Mouse (Mus musculus) limb, embryonic 13.5 days (tissue): ENCODE measurements at regions not wholly inside any gene's neighbourhood (a gene's known extent, or its start where the extent isn't known, plus 50 kb on each side); places are given as distances from the start of the nearest gene placed in this dataset.

Experiments
- ATAC-seq: fragments of 200-750 bp; cut with Nextera tagmentation; 2 replicates; pipeline ENCODE4 v1.8.0; 2017; ENCODE audit warnings: low read depth, moderate number of reproducible peaks, moderate TSS enrichment; ENCODE audit not compliant: low FRiP score
- H3K27ac ChIP-seq: fragments of 300-500 bp; sonication (generic); 2 replicates; pipeline ENCODE4 v1.5.1; 2015; ENCODE audit warnings: inconsistent platforms, mild to moderate bottlenecking, moderate library complexity
- H3K27me3 ChIP-seq: fragments of 300-500 bp; sonication (generic); 2 replicates; pipeline ENCODE4 v1.6.1; 2015; ENCODE audit warnings: mild to moderate bottlenecking, inconsistent platforms
- H3K36me3 ChIP-seq: fragments of 300-500 bp; sonication (generic); 2 replicates; pipeline ENCODE4 v1.6.1; 2015; ENCODE audit warnings: inconsistent platforms, mild to moderate bottlenecking, moderate library complexity
- H3K4me1 ChIP-seq: fragments of 300-500 bp; sonication (generic); 2 replicates; pipeline ENCODE4 v1.6.1; 2015; ENCODE audit warnings: inconsistent platforms
- H3K4me2 ChIP-seq: fragments of 300-500 bp; sonication (generic); replicated peaks from 2 replicates; pipeline ENCODE4 v1.6.1; 2015; ENCODE audit warnings: inconsistent platforms, mild to moderate bottlenecking, moderate library complexity
- H3K4me3 ChIP-seq: fragments of 300-500 bp; sonication (generic); 2 replicates; pipeline ENCODE4 v1.5.1; 2015; ENCODE audit warnings: moderate library complexity, mild to moderate bottlenecking, inconsistent platforms
- H3K9ac ChIP-seq: fragments of 300-500 bp; sonication (generic); 2 replicates; pipeline ENCODE4 v1.6.1; 2015; ENCODE audit warnings: mild to moderate bottlenecking, inconsistent platforms
- H3K9me3 ChIP-seq: fragments of 300-500 bp; sonication (generic); 2 replicates; pipeline ENCODE4 v1.6.1; 2016; ENCODE audit warnings: inconsistent platforms
- WGBS: fragments of 180-500 bp; shearing (Covaris S2); methylation state at CpG from one replicate; pipeline ENCODE4 v1.1.7; 2015; 5-methylcytosine and 5-hydroxymethylcytosine counted together

GRCm38 (mm10) chr8:34499196-34499595 is 387.7 kb upstream of the Gm10131 start:
- H3K4me1 ChIP-seq: no peaks in the 10 kb centered on the region
- ATAC-seq: no peak
- H3K36me3 ChIP-seq: no peaks in the 10 kb centered on the region
- H3K9ac ChIP-seq: no peak overlapping the region
- H3K4me2 ChIP-seq: no peak overlapping the region
- no peaks in the 10 kb centered on the region for H3K9me3 ChIP-seq
- H3K4me3 ChIP-seq: no peak overlapping the region
- H3K27me3 ChIP-seq: no peaks in the 10 kb centered on the region
- WGBS: 76% methylated on average over 3 of the region's 3 CpGs
- no peak overlapping the region for H3K27ac ChIP-seq

- no peak overlapping the region for H3K9ac ChIP-seq
- 94% methylated on average over 4 of the region's 4 CpGs for WGBS
- ATAC-seq: no peak
- H3K4me3 ChIP-seq: no peak overlapping the region
- H3K27ac ChIP-seq: no peak overlapping the region
- H3K36me3 ChIP-seq: no peaks in the 10 kb centered on the region
- no peak overlapping the region for H3K4me2 ChIP-seq
- no peaks in the 10 kb centered on the region for H3K27me3 ChIP-seq
- H3K4me1 ChIP-seq: no peaks in the 10 kb centered on the region
- no peaks in the 10 kb centered on the region for H3K9me3 ChIP-seq
Observed at GRCm38 (mm10) chr8:34496751-34497150, 385.2 kb upstream of the Gm10131 start.

DNA sequence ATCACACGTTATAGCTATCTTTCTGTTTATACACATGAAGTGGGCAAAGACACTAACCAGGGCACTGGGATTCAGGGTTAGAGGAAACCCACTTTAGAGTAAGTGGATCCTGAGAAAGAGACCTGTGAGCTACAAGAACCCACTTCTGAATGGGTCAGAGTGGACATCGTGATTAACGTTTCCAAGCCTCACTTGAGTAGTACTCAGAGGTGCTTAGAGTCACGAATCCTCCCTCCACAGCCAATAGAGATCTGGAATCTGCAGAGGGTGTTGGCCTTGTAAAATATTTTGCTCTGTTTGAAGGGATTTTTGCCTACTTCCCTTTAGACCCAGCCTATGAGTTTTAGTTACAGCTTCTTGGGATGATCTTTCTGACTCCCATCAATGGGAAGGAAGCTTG is 384.4 kb upstream of the Gm10131 start:
- no peaks in the 10 kb centered on the region for H3K9me3 ChIP-seq
- no peaks in the 10 kb centered on the region for H3K27me3 ChIP-seq
- H3K27ac ChIP-seq: no peak overlapping the region
- WGBS: 81% methylated on average over 4 of the region's 4 CpGs
- H3K4me1 ChIP-seq: no peaks in the 10 kb centered on the region
- no peak overlapping the region for H3K4me3 ChIP-seq
- no peak for ATAC-seq
- no peak overlapping the region for H3K4me2 ChIP-seq
- no peak overlapping the region for H3K9ac ChIP-seq
- H3K36me3 ChIP-seq: no peaks in the 10 kb centered on the region

DNA sequence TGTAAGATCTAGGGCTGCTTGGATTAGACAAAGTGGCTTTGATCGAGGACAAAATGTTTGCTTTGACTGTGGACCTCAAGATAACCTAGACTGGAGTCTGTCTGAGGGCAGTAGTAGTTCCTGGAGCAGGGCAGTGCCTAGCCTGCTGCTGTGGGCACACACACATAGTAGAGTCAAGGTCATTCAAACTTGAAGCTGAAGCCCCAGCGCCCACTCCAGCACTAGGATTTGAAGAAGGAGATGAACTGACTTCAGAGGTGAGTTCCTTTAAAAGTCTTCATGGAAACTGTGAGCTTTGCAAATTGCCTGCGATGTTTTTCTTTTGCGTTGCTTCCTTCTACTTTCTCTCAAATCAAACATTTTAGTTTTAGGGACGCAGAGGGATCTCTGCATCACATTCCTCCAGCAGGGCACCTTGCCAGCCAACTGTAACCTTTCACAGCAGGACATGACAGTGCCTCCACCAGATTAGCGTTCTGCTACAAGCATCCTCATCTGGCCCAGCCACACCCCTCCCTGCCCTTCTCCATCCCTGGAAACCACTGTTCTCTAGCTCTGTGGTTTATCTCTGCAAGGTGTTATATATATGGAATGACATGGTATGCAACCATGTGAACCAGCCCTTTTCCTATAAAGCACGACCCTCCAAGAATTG is 377.3 kb upstream of the Gm10131 start:
- Histone ChIP-seq H3K9ac (no peak overlapping the region), H3K36me3 (no peaks in the 10 kb centered on the region), H3K27me3 (no peaks in the 10 kb centered on the region), H3K4me1 (no peaks in the 10 kb centered on the region), H3K9me3 (no peaks in the 10 kb centered on the region), H3K27ac (no peak overlapping the region), H3K4me3 (no peak overlapping the region), H3K4me2 (no peak overlapping the region)
- WGBS: 71% methylated on average over 7 of the region's 7 CpGs
- ATAC-seq: no peak

- H3K27me3 ChIP-seq: no peaks in the 10 kb centered on the region; the same call in 1 of the 2 replicates
- no peak overlapping the region for H3K4me3 ChIP-seq
- no peaks in the 10 kb centered on the region for H3K9me3 ChIP-seq
- H3K36me3 ChIP-seq: no peaks in the 10 kb centered on the region
- 0 out of 2 replicates have a peak, but pooled peaks cover 4% of the 10 kb centered on the region for H3K4me1 ChIP-seq
- 87% methylated on average over 17 of the region's 17 CpGs for WGBS
- H3K4me2 ChIP-seq: no peak overlapping the region
- H3K9ac ChIP-seq: no peak overlapping the region
- no peak for ATAC-seq
- H3K27ac ChIP-seq: no peak overlapping the region
Observed at GRCm38 (mm10) chr8:34486433-34487096, 375.0 kb upstream of the Gm10131 start.

GRCm38 (mm10) chr8:34485905-34486304 is 374.4 kb upstream of the Gm10131 start:
- Histone ChIP-seq H3K9me3 (no peaks in the 10 kb centered on the region), H3K27me3 (no peaks in the 10 kb centered on the region; the same call in 1 of the 2 replicates), H3K36me3 (no peaks in the 10 kb centered on the region), H3K9ac (no peak overlapping the region), H3K4me1 (0 out of 2 replicates have a peak, but pooled peaks cover 4% of the 10 kb centered on the region), H3K27ac (no peak overlapping the region), H3K4me3 (no peak overlapping the region), H3K4me2 (no peak overlapping the region)
- no peak for ATAC-seq
- WGBS: 91% methylated on average over 9 of the region's 9 CpGs

DNA sequence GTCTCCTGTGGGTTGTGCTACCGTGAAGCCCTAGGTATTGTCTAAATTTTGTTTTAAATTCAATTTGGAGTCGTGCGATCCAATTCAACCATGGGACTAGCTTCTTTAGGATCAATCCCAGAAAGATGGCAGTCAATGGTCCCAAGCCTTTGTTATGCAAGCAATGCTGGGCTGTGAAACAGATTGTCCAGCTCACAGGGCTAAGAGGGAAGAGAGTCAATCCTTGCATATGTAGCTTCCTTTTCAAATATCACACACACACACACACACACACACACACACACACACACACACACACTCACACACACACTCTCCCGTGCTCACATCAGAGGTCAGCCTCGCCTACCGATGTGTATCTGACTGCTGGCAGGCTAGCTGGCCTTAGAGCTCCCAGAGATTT is 373.8 kb upstream of the Gm10131 start:
- H3K27me3 ChIP-seq: no peaks in the 10 kb centered on the region; the same call in 1 of the 2 replicates
- H3K27ac ChIP-seq: no peak overlapping the region
- no peak overlapping the region for H3K9ac ChIP-seq
- WGBS: 82% methylated on average over 6 of the region's 6 CpGs
- H3K36me3 ChIP-seq: no peaks in the 10 kb centered on the region
- no peak for ATAC-seq
- no peaks in the 10 kb centered on the region for H3K9me3 ChIP-seq
- no peak overlapping the region for H3K4me2 ChIP-seq
- H3K4me1 ChIP-seq: 0 out of 2 replicates have a peak, but pooled peaks cover 4% of the 10 kb centered on the region
- no peak overlapping the region for H3K4me3 ChIP-seq

GRCm38 (mm10) chr8:34484551-34485335 is 373.2 kb upstream of the Gm10131 start:
- H3K4me3 ChIP-seq: no peak overlapping the region
- no peak overlapping the region for H3K9ac ChIP-seq
- no peaks in the 10 kb centered on the region for H3K9me3 ChIP-seq
- 66% methylated on average over 6 of the region's 6 CpGs for WGBS
- H3K4me2 ChIP-seq: no peak overlapping the region
- 0 out of 2 replicates have a peak, but pooled peaks cover 4% of the 10 kb centered on the region for H3K4me1 ChIP-seq
- H3K27ac ChIP-seq: no peak overlapping the region
- H3K36me3 ChIP-seq: no peaks in the 10 kb centered on the region
- no peaks in the 10 kb centered on the region; the same call in 1 of the 2 replicates for H3K27me3 ChIP-seq
- ATAC-seq: no peak

- H3K4me3 ChIP-seq: no peak overlapping the region
- WGBS: 45% methylated on average over 4 of the region's 4 CpGs
- H3K36me3 ChIP-seq: no peaks in the 10 kb centered on the region
- 0 out of 2 replicates have a peak, but pooled peaks cover 4% of the 10 kb centered on the region for H3K4me1 ChIP-seq
- no peak for ATAC-seq
- no peak overlapping the region for H3K9ac ChIP-seq
- H3K27ac ChIP-seq: no peak overlapping the region
- H3K9me3 ChIP-seq: no peaks in the 10 kb centered on the region
- H3K27me3 ChIP-seq: no peaks in the 10 kb centered on the region; the same call in 1 of the 2 replicates
- no peak overlapping the region for H3K4me2 ChIP-seq
Observed at GRCm38 (mm10) chr8:34483212-34483611, 371.7 kb upstream of the Gm10131 start.

GRCm38 (mm10) chr8:34482676-34483075 is 371.1 kb upstream of the Gm10131 start:
- H3K27me3 ChIP-seq: no peaks in the 10 kb centered on the region; the same call in 1 of the 2 replicates
- no peaks in the 10 kb centered on the region for H3K9me3 ChIP-seq
- WGBS: 90% methylated on average over 2 of the region's 2 CpGs
- no peak overlapping the region for H3K27ac ChIP-seq
- no peaks in the 10 kb centered on the region for H3K36me3 ChIP-seq
- H3K4me1 ChIP-seq: 0 out of 2 replicates have a peak, but pooled peaks cover 4% of the 10 kb centered on the region
- H3K9ac ChIP-seq: no peak overlapping the region
- no peak overlapping the region for H3K4me3 ChIP-seq
- H3K4me2 ChIP-seq: no peak overlapping the region
- ATAC-seq: no peak

GRCm38 (mm10) chr8:34480496-34480895 is 369.0 kb upstream of the Gm10131 start:
- 82% methylated on average over 4 of the region's 4 CpGs for WGBS
- no peak for ATAC-seq
- no peaks in the 10 kb centered on the region for H3K9me3 ChIP-seq
- H3K36me3 ChIP-seq: no peaks in the 10 kb centered on the region
- no peak overlapping the region for H3K4me2 ChIP-seq
- 0 out of 2 replicates have a peak, but pooled peaks cover 4% of the 10 kb centered on the region for H3K4me1 ChIP-seq
- peaks cover 3% of the 10 kb centered on the region; the same call in 1 of the 2 replicates for H3K27me3 ChIP-seq
- no peak overlapping the region for H3K4me3 ChIP-seq
- no peak overlapping the region for H3K9ac ChIP-seq
- H3K27ac ChIP-seq: no peak overlapping the region

DNA sequence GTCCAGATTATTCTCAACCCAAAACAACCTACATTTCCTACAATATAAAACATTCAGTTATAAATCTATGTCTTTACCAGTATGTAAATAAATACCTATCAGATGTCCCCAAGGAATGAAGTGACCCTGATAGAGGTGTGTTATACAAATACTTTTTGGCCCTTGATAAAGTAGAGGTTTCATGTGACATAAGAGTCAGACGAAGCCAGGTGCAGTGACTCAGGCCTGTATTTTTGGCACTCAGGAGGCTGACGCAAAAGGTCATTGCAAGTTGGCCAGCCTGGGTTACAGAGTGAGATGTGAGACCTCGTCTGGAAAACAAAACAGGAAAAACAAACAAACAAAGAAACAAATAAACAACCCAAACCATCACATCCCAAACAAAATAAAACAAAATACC is 367.4 kb upstream of the Gm10131 start:
- no peak overlapping the region for H3K27ac ChIP-seq
- peaks cover 4% of the 10 kb centered on the region; the same call in 1 of the 2 replicates for H3K27me3 ChIP-seq
- H3K9me3 ChIP-seq: no peaks in the 10 kb centered on the region
- no peak overlapping the region for H3K4me2 ChIP-seq
- ATAC-seq: no peak
- H3K9ac ChIP-seq: no peak overlapping the region
- H3K4me3 ChIP-seq: no peak overlapping the region
- no peaks in the 10 kb centered on the region for H3K36me3 ChIP-seq
- 47% methylated on average over 3 of the region's 3 CpGs for WGBS
- peaks cover 4% of the 10 kb centered on the region; the same call in 1 of the 2 replicates for H3K4me1 ChIP-seq
